Mouse (Mus musculus) left cerebral cortex, adult 18-20 months (tissue): Measurements from ENCODE around the gene Slc5a2. TPM values are rescaled to one million over a fixed set of nuclear protein-coding genes. Genes with fewer than 3 reads are reported as not detected.

ENCODE experiments used
- DNase-seq, 2 experiments: peaks; one replicate each; pipeline ENCODE4 v3.0.0; 2021 to 2022; ENCODE audit warnings: low spot score in 2 of 2, mixed read lengths in 1 of 2
- long read RNA-seq, 2 experiments: library from polyadenylated mRNA; stranded (forward); transcript quantifications; one replicate each; pipeline ENCODE4 v2.0.0; 2021
- total RNA-seq, 2 experiments: library from RNA; stranded (reverse); gene quantifications; 2 replicates each; pipeline ENCODE4 v1.2.3; 2021

Slc5a2 gene
- not detected for total RNA-seq
- long read RNA-seq, experiment 1: 0 reads
- long read RNA-seq, experiment 2: 0 reads

DNA sequence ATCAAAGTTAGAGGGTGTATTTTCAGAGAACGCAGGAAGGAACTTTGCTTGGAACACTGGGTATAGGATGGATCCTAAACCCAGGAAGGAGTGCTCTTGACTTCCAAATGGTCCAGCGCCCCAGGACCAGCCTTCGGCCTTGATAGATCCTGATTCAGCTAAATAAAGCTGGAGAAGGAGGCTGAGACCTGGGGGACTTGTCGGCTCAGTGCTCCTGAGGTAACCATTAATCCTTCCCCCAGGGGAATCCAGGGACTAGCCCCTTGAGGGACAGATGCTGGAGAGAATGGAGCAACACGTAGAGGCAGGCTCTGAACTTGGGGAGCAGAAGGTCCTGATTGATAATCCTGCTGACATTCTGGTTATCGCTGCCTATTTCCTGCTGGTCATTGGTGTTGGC is at the start of gene Slc5a2:
Gene Slc5a2, plus strand, starts transcription at position 247 of the 400 bp plus-strand sequence.
- DNase-seq: no peak

DNA sequence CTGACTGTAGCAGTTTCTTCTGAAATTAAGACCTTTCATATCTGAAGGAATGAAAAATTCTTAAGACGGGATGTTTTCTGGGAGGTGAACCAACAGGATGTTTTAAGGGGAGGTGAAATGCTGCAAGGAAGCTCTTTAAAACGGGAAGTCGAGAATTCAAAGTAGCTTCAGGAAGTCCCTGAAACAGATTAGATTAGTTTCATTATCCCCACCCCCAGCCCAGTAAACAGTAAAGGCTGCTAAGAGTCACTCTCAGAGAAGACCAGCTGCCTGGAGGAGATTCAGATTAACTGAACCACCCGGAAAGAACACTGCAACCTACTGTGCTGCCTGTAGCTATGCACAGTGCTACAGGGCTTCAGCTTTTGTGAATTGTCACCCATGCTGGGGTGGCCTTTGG is 45.5 kb upstream of the Slc5a2 start:
- DNase-seq: no peak

DNA sequence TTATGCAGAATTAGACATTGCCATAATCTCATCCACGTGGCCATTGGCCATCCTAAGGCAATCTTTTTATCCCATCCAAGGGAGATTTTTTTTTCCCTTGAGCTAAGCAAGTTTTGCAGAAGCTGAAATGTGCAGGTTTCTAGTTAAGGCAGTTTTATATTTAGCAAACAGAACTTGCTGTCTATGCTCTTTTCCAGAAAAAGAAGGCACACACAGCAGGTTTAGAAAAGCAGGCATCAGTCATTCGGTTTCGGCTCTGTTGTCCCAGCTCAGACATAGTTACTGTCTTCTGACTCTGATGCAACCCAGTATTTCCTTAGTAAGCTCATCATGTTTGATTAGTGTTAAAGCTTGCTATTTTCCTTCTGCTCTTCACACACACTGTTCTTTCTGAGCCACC is 44.5 kb upstream of the Slc5a2 start:
- DNase-seq: no peak

DNA sequence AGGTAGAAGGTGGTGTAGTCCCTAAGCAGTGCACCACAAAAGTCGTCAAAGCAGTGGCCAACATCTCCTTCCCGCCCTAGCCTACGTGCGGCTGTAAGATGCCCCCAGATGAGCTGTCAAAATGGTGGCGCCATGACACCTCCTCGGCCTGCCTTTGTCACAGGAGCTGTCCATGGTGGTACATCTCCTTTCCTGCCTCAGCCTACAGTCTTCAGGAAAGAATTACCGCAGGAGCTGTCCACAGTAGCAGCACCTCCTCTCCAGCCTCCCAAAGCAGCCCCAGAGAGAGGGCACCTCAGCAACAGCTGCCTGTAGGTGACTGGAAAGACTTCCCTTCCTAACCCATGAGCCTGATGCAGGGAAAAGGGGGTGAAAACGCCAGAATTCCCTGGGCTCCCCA is 33.7 kb upstream of the Slc5a2 start:
- DNase-seq: no peak

DNA sequence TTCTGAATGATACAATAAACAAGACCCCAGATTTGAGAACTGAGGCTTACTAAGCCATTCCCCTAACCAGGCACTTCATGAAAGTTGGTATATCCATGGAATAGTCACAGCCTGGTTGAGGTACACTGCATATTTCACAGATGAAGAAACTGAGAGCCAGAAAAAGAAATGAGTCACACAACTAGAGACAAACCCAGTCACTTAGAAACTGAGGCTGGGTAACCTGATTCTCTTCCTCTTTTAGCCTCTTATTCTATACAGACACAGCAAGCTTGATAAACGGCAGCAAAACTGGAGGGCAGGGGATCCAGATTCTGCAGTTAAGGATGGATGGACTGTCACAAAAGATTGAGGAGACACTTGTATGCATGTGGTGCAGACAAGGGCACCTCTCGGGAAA is 30.7 kb upstream of the Slc5a2 start:
- no peak for DNase-seq

DNA sequence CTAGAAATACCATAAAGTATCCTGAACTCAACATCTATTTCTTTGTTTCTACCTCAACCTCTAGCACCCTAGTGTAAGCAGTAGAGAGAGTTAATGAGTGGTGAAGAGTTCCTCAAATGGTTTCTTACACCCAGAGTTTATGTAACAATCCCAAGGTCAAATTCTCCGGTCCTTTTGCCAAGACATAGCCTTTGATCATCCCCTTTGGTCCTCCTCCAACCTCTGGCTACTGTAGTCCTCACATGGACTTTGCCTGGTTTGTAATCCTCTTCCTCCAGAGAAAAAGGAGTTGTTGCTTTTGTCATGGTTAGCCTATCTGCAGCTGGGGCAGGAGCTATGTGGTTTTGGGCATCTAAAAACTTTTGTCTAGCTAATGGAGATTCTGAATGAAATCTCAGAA is 30.0 kb upstream of the Slc5a2 start:
- no peak for DNase-seq

DNA sequence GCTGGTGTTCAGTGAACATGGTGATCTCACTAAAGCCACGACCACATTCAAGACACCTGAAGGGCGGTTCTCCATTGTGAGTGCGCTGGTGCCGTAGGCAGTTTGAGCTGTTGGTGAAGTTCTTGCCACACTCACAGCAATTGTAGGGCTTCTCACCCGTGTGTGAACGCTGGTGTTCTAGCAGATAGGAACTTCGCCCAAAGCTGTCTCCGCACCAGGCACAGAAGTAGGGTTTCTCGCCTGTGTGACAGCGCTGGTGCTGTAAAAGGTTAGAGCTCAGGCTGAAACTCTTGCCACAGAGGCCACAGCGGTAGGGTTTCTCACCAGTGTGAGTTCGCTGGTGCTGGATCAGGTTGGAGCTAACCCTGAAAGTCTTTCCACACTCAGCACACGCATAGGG is 29.0 kb upstream of the Slc5a2 start:
- no peak for DNase-seq

DNA sequence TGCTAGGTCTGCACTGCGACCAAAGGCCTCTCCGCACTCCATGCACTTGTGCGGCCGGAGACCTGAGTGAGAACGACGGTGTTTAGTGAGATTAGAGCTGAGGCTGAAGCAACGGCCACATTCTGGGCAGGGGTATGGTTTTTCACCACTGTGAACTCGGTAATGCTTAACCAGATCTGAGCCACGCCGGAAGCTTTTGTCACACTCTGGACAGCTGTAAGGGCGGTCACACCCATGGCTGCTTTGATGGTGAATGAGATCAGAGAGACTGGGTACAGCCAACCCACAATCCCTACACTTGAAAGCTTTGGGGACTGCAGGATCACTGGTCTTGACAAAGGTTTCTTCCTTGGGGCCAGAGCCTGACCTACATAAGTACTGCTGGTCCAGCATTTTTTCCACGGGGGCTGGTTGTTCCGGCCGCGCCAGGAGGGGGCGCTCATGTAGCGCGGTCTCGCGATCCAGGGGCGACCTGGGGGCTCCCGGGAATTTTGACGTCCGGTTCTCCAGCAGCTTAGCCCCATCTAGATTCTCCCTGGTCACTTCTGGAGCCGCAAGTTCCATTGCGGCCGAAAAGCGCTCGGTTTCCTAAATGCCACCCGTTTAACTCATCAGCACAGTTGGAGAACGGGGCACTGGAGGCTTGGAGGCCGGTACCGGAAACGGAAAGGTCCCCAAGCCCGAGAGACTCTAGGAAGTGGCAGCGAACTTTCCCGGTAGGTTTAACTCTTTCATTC is 28.4 kb upstream of the Slc5a2 start, which contains the start of gene Armc5:
Gene Armc5, plus strand, starts transcription at position 487 of the 737 bp plus-strand sequence.
- DNase-seq: peak; percentile 82 to 86

DNA sequence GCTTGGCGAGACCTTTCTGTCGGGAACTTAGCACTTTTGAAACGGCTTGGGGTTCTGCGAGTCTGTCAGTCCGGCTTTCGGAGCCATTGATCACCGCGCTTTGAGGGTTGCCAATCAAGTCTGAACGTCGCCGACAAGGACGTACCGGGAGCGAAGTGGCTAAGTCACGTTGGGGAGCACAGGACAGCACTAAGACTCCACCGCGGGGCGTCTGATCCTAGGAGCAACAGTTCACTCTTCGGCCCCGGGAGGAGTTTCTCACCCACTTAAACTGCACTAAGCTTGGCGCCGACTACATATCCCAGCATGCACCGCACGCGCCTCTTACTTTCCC is 27.9 kb upstream of the Slc5a2 start:
- DNase-seq: no peak

DNA sequence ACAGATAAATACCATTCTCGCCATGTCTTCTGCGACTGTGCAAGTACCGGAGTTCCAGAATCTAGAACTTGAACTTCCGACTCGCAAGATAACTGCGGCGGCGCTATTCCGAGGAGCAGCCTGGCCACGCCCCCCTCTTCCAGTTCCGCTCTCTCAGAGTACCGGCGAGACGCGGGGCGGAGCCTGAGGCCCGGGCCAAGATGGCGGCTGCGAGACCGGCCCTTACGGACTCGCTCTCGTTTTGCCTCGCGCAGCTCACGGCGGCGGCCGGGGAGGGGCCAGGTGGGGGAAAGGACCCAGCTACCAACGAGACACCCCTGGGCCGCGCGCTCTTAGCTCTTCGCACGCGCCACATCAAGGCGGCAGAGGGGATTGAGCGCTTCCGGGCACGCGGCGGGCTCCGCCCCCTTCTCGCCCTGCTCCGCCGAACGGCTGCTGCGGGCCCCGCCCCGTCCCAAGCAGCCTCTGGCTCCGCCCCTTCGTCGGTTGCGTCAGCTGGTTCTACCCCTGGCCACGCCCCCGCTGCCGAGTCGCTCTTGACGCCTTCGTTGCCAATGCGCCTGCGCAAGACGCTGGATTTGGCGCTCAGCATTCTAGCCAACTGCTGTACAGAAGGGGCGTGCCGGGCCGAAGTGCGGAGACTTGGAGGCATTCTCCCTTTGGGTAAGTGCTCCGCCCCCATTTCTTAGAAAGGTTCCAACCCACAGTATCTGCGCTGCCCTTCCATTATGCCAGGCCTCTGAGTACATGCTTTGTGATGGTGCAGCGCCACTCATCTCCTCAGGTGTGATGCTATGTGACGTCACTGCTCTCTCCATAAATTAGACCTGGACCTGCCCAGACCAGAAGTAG is 27.3 kb upstream of the Slc5a2 start, which contains the start of gene 9130023H24Rik:
Gene 9130023H24Rik, minus strand, starts transcription at position 105 of the 852 bp plus-strand sequence.
- DNase-seq: peak; percentile 100

DNA sequence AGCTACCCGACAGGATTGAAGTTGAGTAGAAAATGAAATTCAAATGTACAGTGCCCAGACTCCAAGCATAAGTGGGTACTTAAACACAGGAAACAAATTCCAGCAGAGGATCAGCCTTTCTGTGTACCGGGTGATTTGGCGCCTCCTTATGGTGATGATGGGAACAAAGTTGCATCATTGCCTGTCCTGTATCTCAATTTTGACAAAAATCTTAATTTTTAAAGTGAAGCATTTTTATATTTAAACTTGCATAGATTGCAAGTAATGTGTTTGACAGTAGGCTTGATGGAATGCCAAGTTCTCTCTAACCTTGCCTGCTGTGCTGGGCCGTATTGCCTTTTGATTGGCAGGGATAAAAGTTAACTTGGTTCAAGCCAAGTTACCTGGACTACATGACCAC is 26.5 kb upstream of the Slc5a2 start:
- DNase-seq: no peak

DNA sequence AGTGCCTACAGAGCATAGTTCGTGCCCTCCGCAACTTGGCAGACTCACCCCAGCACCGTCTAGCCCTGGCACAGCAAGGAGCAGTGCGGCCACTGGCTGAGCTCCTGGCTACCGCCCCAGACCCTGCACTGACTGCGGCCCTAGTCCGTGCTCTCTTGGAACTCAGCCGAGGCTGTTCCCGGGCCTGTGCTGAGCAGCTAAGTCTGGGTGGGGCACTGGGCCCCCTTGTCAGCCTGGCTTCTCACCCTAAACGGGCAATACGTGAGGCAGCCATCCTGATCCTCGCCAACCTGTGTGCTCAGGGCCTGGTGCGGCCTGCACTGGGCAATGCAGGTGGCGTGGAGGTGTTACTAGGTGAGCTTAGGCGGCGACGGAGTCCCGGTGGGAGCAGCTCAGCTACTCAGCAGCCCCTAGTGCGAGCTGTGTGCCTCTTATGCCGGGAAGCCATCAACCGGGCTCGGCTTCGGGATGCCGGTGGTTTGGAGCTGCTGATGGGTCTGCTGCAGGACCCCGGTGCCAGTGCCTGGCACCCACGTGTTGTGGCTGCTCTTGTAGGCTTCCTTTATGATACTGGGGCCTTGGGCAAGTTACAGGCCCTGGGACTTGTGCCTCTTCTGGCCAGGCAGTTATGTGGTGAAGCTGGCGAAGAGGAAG is 25.2 kb upstream of the Slc5a2 start:
- no peak for DNase-seq

DNA sequence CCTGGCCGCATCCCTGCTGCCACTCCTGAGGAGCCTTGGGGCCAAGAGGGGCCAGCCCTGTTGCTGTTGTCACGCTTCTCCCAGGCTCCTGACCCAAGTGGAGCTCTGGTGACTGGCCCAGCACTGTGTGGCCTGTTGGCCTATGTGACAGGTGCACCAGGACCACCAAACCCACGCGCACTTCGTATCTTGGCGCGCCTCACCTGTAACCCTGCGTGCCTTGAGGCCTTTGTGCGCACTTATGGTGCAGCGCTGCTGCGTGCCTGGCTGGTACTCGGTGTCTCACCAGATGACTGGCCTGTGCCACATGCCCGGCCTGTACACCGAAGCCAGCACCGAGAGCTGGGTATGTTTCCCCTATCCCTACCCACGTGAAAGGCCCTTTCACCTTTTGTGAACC is 23.1 kb upstream of the Slc5a2 start:
- no peak for DNase-seq

DNA sequence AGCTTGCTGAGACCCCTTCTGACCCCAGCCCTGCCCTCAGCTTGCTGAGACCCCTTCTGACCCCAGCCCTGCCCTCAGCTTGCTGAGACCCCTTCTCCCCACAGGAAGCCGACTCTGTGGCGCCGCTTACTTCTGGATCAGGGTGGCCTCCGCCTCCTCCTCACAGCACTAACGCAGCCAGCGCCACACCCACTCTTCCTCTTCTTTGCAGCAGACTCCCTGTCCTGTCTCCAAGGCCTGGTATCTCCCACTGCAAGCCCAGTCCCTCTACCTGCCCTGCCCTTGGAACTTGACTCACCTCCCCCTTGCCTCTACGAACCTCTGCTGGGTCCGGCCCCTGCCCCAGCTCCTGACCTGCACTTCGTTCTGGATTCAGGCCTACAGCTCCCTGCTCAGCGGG is 21.5 kb upstream of the Slc5a2 start:
- DNase-seq: no peak

DNA sequence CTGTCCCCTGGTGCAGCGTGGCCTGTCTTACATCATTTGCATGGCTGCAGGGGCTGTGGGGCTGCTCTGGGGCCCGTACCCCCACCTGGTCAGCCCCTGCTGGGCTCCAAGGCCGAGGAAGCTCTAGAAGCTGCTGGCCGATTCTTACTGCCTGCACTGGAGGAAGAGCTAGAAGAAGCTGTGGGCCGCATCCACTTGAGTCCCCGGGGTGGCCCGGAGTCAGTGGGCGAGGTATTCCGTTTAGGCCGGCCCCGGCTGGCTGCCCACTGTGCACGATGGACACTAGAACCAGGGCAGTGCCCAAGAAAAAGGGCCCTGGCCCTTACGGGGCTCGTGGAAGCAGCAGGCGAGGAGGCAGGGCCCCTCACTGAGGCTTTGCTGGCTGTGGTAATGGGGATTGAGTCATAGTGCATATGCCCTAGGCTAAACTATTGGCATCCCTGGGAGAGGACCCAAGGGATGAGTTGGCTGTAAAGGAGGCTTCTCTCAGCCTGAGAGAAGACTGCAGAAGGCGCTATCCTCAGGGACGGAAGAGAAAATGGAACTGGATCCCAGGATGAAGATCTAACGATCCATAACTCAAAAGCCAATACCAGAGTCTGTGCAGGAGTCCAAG is 20.9 kb upstream of the Slc5a2 start:
- no peak for DNase-seq

DNA sequence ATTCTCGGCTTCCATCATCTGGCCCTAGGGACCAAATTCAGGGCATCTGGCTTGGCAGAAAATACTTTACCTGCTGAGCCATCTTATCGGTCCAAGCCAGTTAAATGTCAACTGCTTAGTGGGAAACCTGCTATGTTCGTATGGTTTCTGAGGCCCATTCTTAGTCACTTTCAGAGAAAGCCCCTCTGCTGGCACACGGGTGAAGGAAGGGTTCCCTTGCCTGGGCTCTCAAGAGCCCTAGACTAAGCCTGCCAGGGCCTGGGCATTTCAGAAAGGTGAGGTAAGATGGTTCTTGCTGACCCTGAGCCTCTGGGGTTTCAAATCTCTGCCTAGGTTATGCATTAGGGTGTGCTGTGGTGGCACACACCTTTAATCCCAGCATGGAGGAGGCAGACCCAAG is 19.9 kb upstream of the Slc5a2 start:
- DNase-seq: no peak

DNA sequence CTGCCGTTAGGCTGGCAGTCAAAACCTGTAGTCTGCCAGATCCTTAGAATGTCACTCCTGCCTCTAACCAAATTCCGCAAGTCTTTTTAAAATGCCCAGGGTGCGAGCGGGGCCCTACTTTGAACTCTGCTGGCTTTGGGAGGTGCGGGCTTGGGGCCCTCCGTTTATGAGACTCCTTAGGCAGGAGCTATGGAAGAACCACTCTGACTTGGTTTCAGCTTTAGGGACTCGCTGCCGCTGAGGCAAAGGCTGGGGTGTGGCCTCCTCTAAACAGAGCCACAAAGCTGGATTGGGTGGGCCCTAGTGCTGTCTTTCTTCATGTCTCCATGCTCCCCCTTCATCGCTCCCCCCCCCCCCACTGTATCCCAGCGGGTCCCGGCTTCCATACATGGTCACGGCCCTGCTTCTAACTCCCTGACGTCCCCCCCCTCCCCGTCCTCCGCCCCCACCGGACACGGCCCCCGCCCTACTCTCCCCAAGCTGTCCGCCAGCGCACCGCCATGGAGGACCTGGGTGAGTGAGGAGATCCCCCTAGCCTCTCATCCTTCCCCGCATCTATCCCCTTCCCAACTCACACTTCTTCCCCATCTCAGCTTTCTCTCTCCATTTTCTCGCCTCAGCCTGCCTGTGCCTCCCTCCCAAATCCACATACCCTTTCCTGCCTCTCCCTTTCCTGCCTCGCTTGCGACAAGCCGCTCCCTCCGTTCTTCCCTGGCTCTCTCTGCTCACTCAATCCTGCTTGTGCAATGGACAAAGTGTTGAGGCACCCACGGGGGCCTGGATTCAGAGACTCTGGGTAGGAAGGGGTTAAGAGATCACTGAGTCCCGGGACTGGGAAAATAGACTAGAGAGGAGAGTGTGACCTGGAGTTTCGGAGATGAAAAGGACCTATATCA is 18.7 kb upstream of the Slc5a2 start, which contains the start of gene Tgfb1i1:
Gene Tgfb1i1, plus strand, starts transcription at position 317 of the 896 bp plus-strand sequence.
- DNase-seq: peak; percentile 44 to 53

DNA sequence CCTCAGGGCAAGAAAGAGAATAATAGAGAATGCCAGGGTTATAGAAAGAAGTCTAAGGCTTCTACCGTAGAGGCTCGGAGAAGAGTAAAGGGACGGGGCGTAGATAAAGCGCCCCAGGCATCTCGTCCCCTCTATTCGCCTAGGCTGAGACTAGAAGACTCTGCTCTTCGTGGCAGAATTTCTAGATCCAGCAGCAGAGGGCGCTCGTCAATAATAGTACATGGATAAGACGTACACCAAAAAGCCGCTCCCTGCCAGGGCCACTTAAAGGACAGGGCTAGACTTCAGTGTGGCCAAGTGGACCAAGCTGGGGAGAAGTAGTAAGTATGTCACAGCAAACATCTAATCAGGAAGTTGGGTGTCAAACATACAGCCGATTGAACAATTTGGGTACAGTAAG is 18.0 kb upstream of the Slc5a2 start:
- DNase-seq: peak; percentile 86 to 88

DNA sequence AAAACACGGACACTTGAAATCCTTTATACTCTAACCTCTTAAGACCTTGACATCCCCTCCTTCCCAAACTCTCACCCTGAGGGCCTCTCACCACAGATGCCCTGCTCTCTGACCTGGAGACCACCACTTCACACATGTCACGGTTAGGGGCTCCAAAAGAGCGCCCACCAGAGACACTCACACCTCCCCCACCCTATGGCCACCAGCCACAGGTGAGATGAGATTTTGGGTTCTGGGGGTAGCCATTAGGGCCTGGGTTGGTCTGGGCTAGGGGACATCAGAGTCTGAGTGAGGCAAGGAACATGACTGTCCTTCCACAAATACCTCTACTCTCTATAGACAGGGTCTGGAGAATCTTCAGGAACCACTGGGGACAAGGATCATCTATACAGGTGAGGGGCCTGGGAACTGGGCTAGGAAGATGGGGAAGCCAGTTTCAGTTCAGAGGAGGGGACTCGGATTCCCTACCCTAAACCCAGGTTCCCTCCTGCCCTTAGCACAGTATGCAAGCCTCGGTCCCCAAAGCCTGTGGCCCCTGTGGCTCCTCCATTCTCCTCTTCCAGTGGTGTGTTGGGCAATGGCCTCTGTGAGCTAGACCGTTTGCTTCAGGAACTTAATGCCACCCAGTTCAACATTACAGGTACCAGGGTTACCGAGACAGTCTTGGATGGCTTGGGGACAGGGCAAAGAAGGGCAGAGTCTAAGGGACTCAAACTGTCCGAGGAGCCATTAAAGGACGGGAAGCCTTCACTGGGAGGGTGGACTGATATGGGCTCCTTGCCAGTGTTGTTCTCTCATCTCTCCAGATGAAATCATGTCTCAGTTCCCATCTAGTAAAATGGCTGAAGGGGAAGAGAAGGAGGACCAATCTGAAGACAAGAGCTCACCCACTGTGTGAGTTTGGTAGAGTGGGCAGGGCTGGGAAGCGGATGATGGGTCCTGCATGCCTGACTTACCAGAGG is 17.1 kb upstream of the Slc5a2 start:
- DNase-seq: no peak
